Mouse (Mus musculus): Measurements from ENCODE around the gene Pskh1.

DNA sequence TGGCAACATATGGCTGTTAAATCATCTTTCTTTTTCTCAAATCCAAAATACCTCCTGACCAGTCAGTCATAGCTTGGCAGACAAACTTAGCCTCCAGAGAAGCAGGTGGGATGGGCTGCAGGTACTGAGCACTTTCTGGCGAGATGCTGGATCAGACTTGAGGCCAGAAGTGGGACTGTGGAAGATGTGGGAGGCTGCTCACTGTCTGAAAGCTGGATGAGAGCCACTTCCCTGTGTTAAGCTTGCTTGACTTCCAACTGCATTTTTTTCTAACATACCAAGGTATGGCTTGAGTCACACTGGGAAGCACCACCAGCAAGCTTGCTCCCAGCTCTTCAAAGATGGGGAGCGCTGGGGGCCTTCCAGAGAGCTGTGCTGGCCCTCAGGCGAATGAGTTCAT lies 24.9 kb downstream of the Pskh1 start:
- TF ChIP-seq ZNF384 (IDR thresholded peaks at IDR 0.05; ENCODE audit: low read depth, low read length) (no peak), CHD2 (IDR thresholded peaks at IDR 0.05; ENCODE audit: low read depth, low read length) (no peak)

All from ES-E14 (cell line).